Mouse (Mus musculus): ENCODE data around the gene Clic5.

DNA sequence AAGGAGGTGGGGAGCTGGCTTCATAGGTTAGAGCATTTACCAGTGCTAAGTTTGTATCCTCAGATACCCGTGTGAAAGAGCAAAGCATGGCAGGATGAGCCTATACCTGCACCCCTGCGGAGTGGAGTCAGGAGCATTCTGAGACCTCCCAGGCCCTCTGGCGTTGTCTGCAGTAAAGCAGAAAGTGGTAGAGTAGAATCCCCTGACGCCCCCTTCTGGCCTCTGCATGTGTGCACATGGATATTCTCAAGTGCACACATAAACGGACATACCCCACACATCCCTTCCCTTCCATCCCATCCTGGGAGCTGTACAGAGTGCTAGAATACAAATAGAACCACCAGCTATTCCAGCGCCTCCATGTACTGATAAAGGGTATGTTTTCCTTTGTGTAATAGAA lies 70.9 kb downstream of the Clic5 start:
- TF ChIP-seq ZC3H11A (IDR thresholded peaks at IDR 0.05; ENCODE audit: borderline replicate concordance, low read depth, low read length) (no peak), CHD2 (IDR thresholded peaks at IDR 0.05; ENCODE audit: low read depth, low read length) (no peak)

Measured in ES-E14 (cell line).